Mouse (Mus musculus): Measurements from ENCODE around the gene Kmo.

Kmo gene

GRCm38 (mm10) chr1:175631721-175632221 is 11.6 kb downstream of the Kmo start:
- DNase-seq (ENCODE audit: inconsistent age in 2 of 2, low spot score in 1 of 2): no peak

GRCm38 (mm10) chr1:175632470-175632869 is 12.3 kb downstream of the Kmo start:
- no peak for DNase-seq (ENCODE audit: inconsistent age in 2 of 2, low spot score in 1 of 2)

GRCm38 (mm10) chr1:175637677-175638076 is 17.5 kb downstream of the Kmo start:
- DNase-seq (ENCODE audit: inconsistent age in 2 of 2, low spot score in 1 of 2): no peak

GRCm38 (mm10) chr1:175639072-175639471 is 18.9 kb downstream of the Kmo start:
- DNase-seq (ENCODE audit: inconsistent age in 2 of 2, low spot score in 1 of 2): no peak

- no peak for DNase-seq (ENCODE audit: inconsistent age in 2 of 2, low spot score in 1 of 2)
Observed at GRCm38 (mm10) chr1:175640435-175641150, 20.4 kb downstream of the Kmo start.

- no peak for DNase-seq (ENCODE audit: inconsistent age in 2 of 2, low spot score in 1 of 2)
Observed at GRCm38 (mm10) chr1:175643496-175644265, 23.5 kb downstream of the Kmo start.

GRCm38 (mm10) chr1:175646952-175647351 is 26.8 kb downstream of the Kmo start:
- no peak for DNase-seq (ENCODE audit: inconsistent age in 2 of 2, low spot score in 1 of 2)

- DNase-seq (ENCODE audit: inconsistent age in 2 of 2, low spot score in 1 of 2): no peak
Observed at GRCm38 (mm10) chr1:175648615-175649014, 28.4 kb downstream of the Kmo start.

- DNase-seq (ENCODE audit: inconsistent age in 2 of 2, low spot score in 1 of 2): no peak
Observed at GRCm38 (mm10) chr1:175659900-175660299, 39.7 kb downstream of the Kmo start.

- DNase-seq (ENCODE audit: inconsistent age in 2 of 2, low spot score in 1 of 2): peak in 1 of 2 experiments; percentile 54
Observed at GRCm38 (mm10) chr1:175668666-175669405, 48.7 kb downstream of the Kmo start.

GRCm38 (mm10) chr1:175669456-175669855 is 49.3 kb downstream of the Kmo start:
- no peak for DNase-seq (ENCODE audit: inconsistent age in 2 of 2, low spot score in 1 of 2)

GRCm38 (mm10) chr1:175670042-175670441 is 49.9 kb downstream of the Kmo start:
- DNase-seq (ENCODE audit: inconsistent age in 2 of 2, low spot score in 1 of 2): no peak

GRCm38 (mm10) chr1:175671626-175672025 is 51.4 kb downstream of the Kmo start:
- DNase-seq (ENCODE audit: inconsistent age in 2 of 2, low spot score in 1 of 2): no peak

- DNase-seq (ENCODE audit: inconsistent age in 2 of 2, low spot score in 1 of 2): no peak
Observed at GRCm38 (mm10) chr1:175673563-175674325, 53.6 kb downstream of the Kmo start.

GRCm38 (mm10) chr1:175675116-175675515 is 54.9 kb downstream of the Kmo start:
- DNase-seq (ENCODE audit: inconsistent age in 2 of 2, low spot score in 1 of 2): no peak

- no peak for DNase-seq (ENCODE audit: inconsistent age in 2 of 2, low spot score in 1 of 2)
Observed at GRCm38 (mm10) chr1:175677459-175677858, 57.3 kb downstream of the Kmo start.

- DNase-seq (ENCODE audit: inconsistent age in 2 of 2, low spot score in 1 of 2): no peak
Observed at GRCm38 (mm10) chr1:175680995-175681394, 60.8 kb downstream of the Kmo start.

GRCm38 (mm10) chr1:175691686-175692245 is 71.6 kb downstream of the Kmo start:
- peak in 1 of 2 experiments; percentile 72 for DNase-seq (ENCODE audit: inconsistent age in 2 of 2, low spot score in 1 of 2)

- DNase-seq (ENCODE audit: inconsistent age in 2 of 2, low spot score in 1 of 2): peak; percentile 99 to 100
Observed at GRCm38 (mm10) chr1:175692246-175692996, 72.2 kb downstream of the Kmo start, which contains the start of the genes Opn3 and Chml. Gene Opn3 (minus strand): TSS chr1:175692776. Gene Chml (minus strand): TSS chr1:175692901.

GRCm38 (mm10) chr1:175692997-175693361 is 72.8 kb downstream of the Kmo start:
- DNase-seq (ENCODE audit: inconsistent age in 2 of 2, low spot score in 1 of 2): no peak

Data from adrenal gland, adult (tissue).